15 mouse cellular contexts compared by ENCODE assay signal in genomic region chr15:92280966-92281365, GRCm38 (mm10).
DNase-seq lines count a peak whose midpoint lies in the region.
"Had no signal": no experiment of that assay in that cellular context is flagged by ENCODE, and none has a peak within 500 bp of the region (broad histone marks: within the 10 kb centered on the region; RNA-seq: fewer than 3 reads in every experiment).

No protein-coding gene starts in this region.

- peak; percentile 20 to 24 for DNase-seq in cerebellum, adult 18-20 months
- no peak for DNase-seq in cerebellum, adult 11 months
- peak; percentile 39 to 49 for DNase-seq in cerebellum, postnatal 10 days
- DNase-seq in cerebellum, postnatal 4 days (ENCODE audit: low spot score in 2 of 2) = no peak
- DNase-seq in heart, adult 11 months = peak; percentile 81
- DNase-seq in heart, adult 8-10 months (ENCODE audit: low spot score) = no peak
- DNase-seq: adrenal gland, adult 8-10 months; adrenal gland, postnatal 25 days; forebrain, postnatal 0 days; gastrocnemius, adult 2 months; gastrocnemius, postnatal 14 days; heart, postnatal 14 days; heart, postnatal 4 days; kidney, adult 18-20 months; kidney, adult 9 months had no signal

Comparison
In these comparisons a context has a peak if more than half of its experiments do, and no peak if none do; other contexts are left out.
1. DNase-seq: peak in cerebellum, adult 18-20 months (2 of 2), cerebellum, postnatal 10 days (2 of 2) and heart, adult 11 months (single experiment); none in cerebellum, adult 11 months (single experiment), cerebellum, postnatal 4 days (0 of 2) and heart, adult 8-10 months (single experiment).